Mouse (Mus musculus) liver, embryonic 11.5 days (tissue): Measurements from ENCODE around the gene Stx7. TPM values are rescaled to one million over a fixed set of nuclear protein-coding genes. Genes with fewer than 3 reads are reported as not detected.
"Not testable (repeated sequence)": the region's sequence is repeated elsewhere in the genome, so short reads cannot be mapped to it uniquely, and the experiment has no call there.

Source experiments
- ATAC-seq: fragments of 200-750 bp; cut with Nextera tagmentation; replicated peaks from 2 replicates; pipeline ENCODE4 v1.8.0; 2017; ENCODE audit warnings: moderate number of reproducible peaks, mild to moderate bottlenecking, moderate TSS enrichment, moderate library complexity; ENCODE audit not compliant: low FRiP score
- DNase-seq: peaks from one replicate; pipeline ENCODE4 v3.0.0-alpha.2; 2017; ENCODE audit warnings: low spot score
- H3K27ac ChIP-seq: fragments of 300-500 bp; sonication (generic); 2 replicates; pipeline ENCODE4 v1.5.1; 2014; ENCODE audit warnings: mild to moderate bottlenecking, low read depth, low read length, control low read depth
- H3K27me3 ChIP-seq: fragments of 300-500 bp; sonication (generic); replicated peaks from 2 replicates; pipeline ENCODE4 v1.6.1; 2014; ENCODE audit warnings: low read length, mixed read lengths; ENCODE audit not compliant: control insufficient read depth, insufficient read depth
- H3K36me3 ChIP-seq: fragments of 300-500 bp; sonication (generic); 2 replicates; pipeline ENCODE4 v1.6.1; 2014; ENCODE audit warnings: mild to moderate bottlenecking, low read length, moderate library complexity, mixed read lengths; ENCODE audit not compliant: control insufficient read depth, insufficient read depth
- H3K4me1 ChIP-seq: fragments of 300-500 bp; sonication (generic); replicated peaks from 2 replicates; pipeline ENCODE4 v1.6.1; 2014; ENCODE audit warnings: low read length, mixed read lengths; ENCODE audit not compliant: control insufficient read depth, insufficient read depth
- H3K4me2 ChIP-seq: fragments of 300-500 bp; sonication (generic); 2 replicates; pipeline ENCODE4 v1.6.1; 2014; ENCODE audit warnings: mild to moderate bottlenecking, control low read depth, moderate library complexity
- H3K4me3 ChIP-seq: fragments of 300-500 bp; sonication (generic); 2 replicates; pipeline ENCODE4 v1.5.1; 2014; ENCODE audit warnings: low read depth, low read length, control low read depth
- H3K9ac ChIP-seq: fragments of 300-500 bp; sonication (generic); 2 replicates; pipeline ENCODE4 v1.6.1; 2014; ENCODE audit warnings: low read depth, low read length, control low read depth
- H3K9me3 ChIP-seq: fragments of 300-500 bp; sonication (generic); 2 replicates; pipeline ENCODE4 v1.6.1; 2016; ENCODE audit warnings: low read length, inconsistent platforms, mixed read lengths; ENCODE audit not compliant: control insufficient read depth
- WGBS: fragments of 180-500 bp; shearing (Covaris S2); extraction: QIAGEN DNeasy Blood & Tissue Kit; methylation state at CpG from one replicate; pipeline ENCODE4 v1.1.7; 2014; 5-methylcytosine and 5-hydroxymethylcytosine counted together
- polyA plus RNA-seq: library from polyadenylated mRNA; unstranded; fragments of >200 nt; fragmentation: Nextera tagmentation; extraction: Ambion mirVana; gene quantifications from 2 replicates; pipeline ENCODE4 v1.2.1, GENCODE M21; 2014

Stx7 gene
- 50.7 and 56.0 TPM in 2 replicates for polyA plus RNA-seq

GRCm38 (mm10) chr10:24149135-24149781 lies at the start of gene Stx7:
TSS of gene Stx7 (plus strand) at chr10:24149302.
- Histone ChIP-seq H3K4me3 (peak within 1 kb of the TSS; percentile 82), H3K27me3 (no peaks in the 10 kb centered on the region), H3K4me2 (peak within 1 kb of the TSS; percentile 69), H3K9ac (peak within 1 kb of the TSS; percentile 82), H3K36me3 (no peaks in the 10 kb centered on the region), H3K9me3 (no peaks in the 10 kb centered on the region), H3K4me1 (no peaks in the 10 kb centered on the region; the same call in 1 of the 2 replicates), H3K27ac (peak within 1 kb of the TSS; percentile 52; the same call in 1 of the 2 replicates)
- DNase-seq: peak; percentile 84
- peak; percentile 98 for ATAC-seq
- WGBS: under 1% methylated on average over 43 of the region's 45 CpGs

- not testable (repeated sequence) for H3K36me3 ChIP-seq, ATAC-seq, H3K4me2 ChIP-seq, H3K27ac ChIP-seq, H3K9me3 ChIP-seq, H3K9ac ChIP-seq, H3K4me3 ChIP-seq, H3K27me3 ChIP-seq, DNase-seq, H3K4me1 ChIP-seq
- WGBS: 67% methylated on average over 1 of the region's 3 CpGs
Observed at GRCm38 (mm10) chr10:24101812-24102211, 47.3 kb upstream of the Stx7 start, which contains the start of gene Taar8c. TSS of gene Taar8c (minus strand) at chr10:24101912.

GRCm38 (mm10) chr10:24103299-24103698 lies 45.8 kb upstream of the Stx7 start:
- 23% methylated on average over 1 of the region's 1 CpGs for WGBS
- H3K9me3 ChIP-seq, H3K4me2 ChIP-seq, H3K4me1 ChIP-seq, H3K4me3 ChIP-seq, H3K9ac ChIP-seq, H3K36me3 ChIP-seq, DNase-seq, ATAC-seq, H3K27me3 ChIP-seq, H3K27ac ChIP-seq: not testable (repeated sequence)

GRCm38 (mm10) chr10:24107747-24108146 lies 41.4 kb upstream of the Stx7 start:
- no peaks in the 10 kb centered on the region for H3K36me3 ChIP-seq
- ATAC-seq (no peak), DNase-seq (no peak)
- H3K4me2 ChIP-seq: no peak overlapping the region
- WGBS: 42% methylated on average over 5 of the region's 5 CpGs
- H3K9ac ChIP-seq: no peak overlapping the region
- no peaks in the 10 kb centered on the region for H3K4me1 ChIP-seq
- no peaks in the 10 kb centered on the region for H3K27me3 ChIP-seq
- no peaks in the 10 kb centered on the region for H3K9me3 ChIP-seq
- H3K4me3 ChIP-seq: no peak overlapping the region
- no peak overlapping the region for H3K27ac ChIP-seq

- H3K4me1 ChIP-seq: no peaks in the 10 kb centered on the region
- no peaks in the 10 kb centered on the region for H3K27me3 ChIP-seq
- H3K4me3 ChIP-seq: no peak overlapping the region
- no peaks in the 10 kb centered on the region for H3K9me3 ChIP-seq
- no peaks in the 10 kb centered on the region for H3K36me3 ChIP-seq
- no peak overlapping the region for H3K9ac ChIP-seq
- no peak overlapping the region for H3K27ac ChIP-seq
- ATAC-seq: no peak
- no peak for DNase-seq
- no peak overlapping the region for H3K4me2 ChIP-seq
- 69% methylated on average over 3 of the region's 3 CpGs for WGBS
Observed at GRCm38 (mm10) chr10:24108236-24108635, 40.9 kb upstream of the Stx7 start.

- H3K36me3 ChIP-seq, DNase-seq, H3K9ac ChIP-seq, H3K4me2 ChIP-seq, H3K4me1 ChIP-seq, H3K27me3 ChIP-seq, H3K4me3 ChIP-seq, H3K27ac ChIP-seq, ATAC-seq, H3K9me3 ChIP-seq: not testable (repeated sequence)
- WGBS: 84% methylated on average over 8 of the region's 8 CpGs
Observed at GRCm38 (mm10) chr10:24109434-24109833, 39.7 kb upstream of the Stx7 start, which contains the start of gene Taar9. TSS of gene Taar9 (minus strand) at chr10:24109534.

GRCm38 (mm10) chr10:24111116-24111778 lies 37.9 kb upstream of the Stx7 start:
- 40% methylated on average over 6 of the region's 6 CpGs for WGBS
- ATAC-seq (no peak), DNase-seq (no peak)
- no peak overlapping the region for H3K9ac ChIP-seq
- no peaks in the 10 kb centered on the region for H3K9me3 ChIP-seq
- H3K36me3 ChIP-seq: no peaks in the 10 kb centered on the region
- H3K4me2 ChIP-seq: no peak overlapping the region
- no peak overlapping the region for H3K27ac ChIP-seq
- no peaks in the 10 kb centered on the region for H3K4me1 ChIP-seq
- no peak overlapping the region for H3K4me3 ChIP-seq
- no peaks in the 10 kb centered on the region for H3K27me3 ChIP-seq

- no peaks in the 10 kb centered on the region for H3K27me3 ChIP-seq
- no peaks in the 10 kb centered on the region for H3K9me3 ChIP-seq
- DNase-seq (no peak), ATAC-seq (peak; percentile 80)
- H3K4me2 ChIP-seq: peak overlapping the region; percentile 58
- H3K4me1 ChIP-seq: peaks cover 16% of the 10 kb centered on the region
- no peaks in the 10 kb centered on the region for H3K36me3 ChIP-seq
- WGBS: 28% methylated on average over 9 of the region's 9 CpGs
- H3K27ac ChIP-seq: no peak overlapping the region
- 0 out of 2 replicates have a peak overlapping the region, but pooled peaks have one; percentile 17 for H3K4me3 ChIP-seq
- peak overlapping the region; percentile 11; the same call in 1 of the 2 replicates for H3K9ac ChIP-seq
Observed at GRCm38 (mm10) chr10:24131451-24132262, 17.4 kb upstream of the Stx7 start.
